Mouse (Mus musculus) kidney, embryonic 14.5 days (tissue): Measurements from ENCODE around the gene C2cd3. TPM values are rescaled to one million over a fixed set of nuclear protein-coding genes. Genes with fewer than 3 reads are reported as not detected.
"Not testable (repeated sequence)": the region's sequence is repeated elsewhere in the genome, so short reads cannot be mapped to it uniquely, and the experiment has no call there.

ENCODE experiments used
- ATAC-seq: fragments of 200-750 bp; cut with Nextera tagmentation; 2 replicates; pipeline ENCODE4 v1.8.0; 2017; ENCODE audit warnings: moderate number of reproducible peaks, mild to moderate bottlenecking, moderate TSS enrichment, moderate library complexity; ENCODE audit not compliant: low FRiP score, low TSS enrichment
- H3K27ac ChIP-seq: fragments of 300-500 bp; sonication (generic); 2 replicates; pipeline ENCODE4 v1.5.1; 2014; ENCODE audit warnings: low read depth, mild to moderate bottlenecking, low read length, moderate library complexity, mixed read lengths
- H3K27me3 ChIP-seq: fragments of 300-500 bp; sonication (generic); 2 replicates; pipeline ENCODE4 v1.6.1; 2014; ENCODE audit warnings: mild to moderate bottlenecking, low read length; ENCODE audit not compliant: control insufficient read depth, insufficient read depth
- H3K36me3 ChIP-seq: fragments of 300-500 bp; sonication (generic); 2 replicates; pipeline ENCODE4 v1.6.1; 2014; ENCODE audit warnings: low read length, mixed read lengths; ENCODE audit not compliant: control insufficient read depth, insufficient read depth
- H3K4me1 ChIP-seq: fragments of 300-500 bp; sonication (generic); 2 replicates; pipeline ENCODE4 v1.6.1; 2014; ENCODE audit warnings: low read length, mixed read lengths; ENCODE audit not compliant: control insufficient read depth, insufficient read depth
- H3K4me2 ChIP-seq: fragments of 300-500 bp; sonication (generic); replicated peaks from 2 replicates; pipeline ENCODE4 v1.6.1; 2014; ENCODE audit warnings: low read depth, mild to moderate bottlenecking, low read length
- H3K4me3 ChIP-seq: fragments of 300-500 bp; sonication (generic); 2 replicates; pipeline ENCODE4 v1.5.1; 2014; ENCODE audit warnings: mild to moderate bottlenecking, low read length
- H3K9ac ChIP-seq: fragments of 300-500 bp; sonication (generic); 2 replicates; pipeline ENCODE4 v1.6.1; 2014; ENCODE audit warnings: low read depth, mild to moderate bottlenecking, low read length, moderate library complexity
- H3K9me3 ChIP-seq: fragments of 300-500 bp; sonication (generic); 2 replicates; pipeline ENCODE4 v1.6.1; 2016; ENCODE audit warnings: low read length; ENCODE audit not compliant: control insufficient read depth
- WGBS: fragments of 180-500 bp; shearing (Covaris S2); extraction: QIAGEN DNeasy Blood & Tissue Kit; methylation state at CpG from one replicate; pipeline ENCODE4 v1.1.7; 2014; 5-methylcytosine and 5-hydroxymethylcytosine counted together
- polyA plus RNA-seq: library from polyadenylated mRNA; unstranded; fragments of >200 nt; fragmentation: Nextera tagmentation; extraction: Ambion mirVana; gene quantifications from 2 replicates; pipeline ENCODE4 v1.2.1, GENCODE M21; 2014

The C2cd3 gene
- polyA plus RNA-seq, 1 experiment from 2014 or later = 45.4 TPM

DNA sequence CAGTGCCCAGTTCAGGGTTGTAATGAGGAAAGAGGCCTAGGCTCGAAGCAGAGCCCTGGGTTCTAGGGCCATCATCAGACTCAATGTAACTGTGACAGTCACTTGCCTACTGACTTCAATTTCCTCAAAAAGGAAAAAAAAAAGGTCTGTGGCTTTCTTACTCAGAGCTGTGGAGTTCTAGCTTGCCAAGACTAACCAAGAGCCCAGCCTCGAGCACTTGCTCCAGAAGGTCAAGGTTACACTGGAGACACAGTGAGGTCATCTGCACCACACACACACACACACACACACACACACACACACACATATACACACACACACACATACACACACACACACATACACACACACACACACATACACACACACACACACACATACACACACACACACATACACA, 110.0 kb downstream of the C2cd3 start:
- WGBS = 86% methylated on average over 2 of the region's 2 CpGs

DNA sequence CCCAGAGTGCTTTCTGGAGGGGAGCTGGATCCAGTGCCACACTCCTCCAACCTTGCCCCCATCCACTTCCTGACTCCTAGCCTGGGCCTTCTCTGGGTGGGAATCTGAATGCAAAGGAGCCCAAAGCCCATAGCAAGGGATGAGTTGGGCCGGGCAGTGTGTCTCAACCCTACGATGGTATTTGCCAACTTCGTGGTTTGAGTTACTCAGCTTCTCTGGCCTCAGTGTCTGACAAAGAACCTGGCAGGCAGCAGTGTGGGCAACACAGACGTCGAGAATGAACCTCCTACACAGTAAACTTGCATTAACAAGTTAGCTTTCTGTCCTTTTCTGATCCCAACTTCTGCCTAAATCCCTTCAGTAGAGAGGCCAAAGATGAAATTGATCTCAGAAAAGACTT, 112.5 kb downstream of the C2cd3 start:
- ATAC-seq = no peak
- H3K9ac ChIP-seq = no peak overlapping the region
- 85% methylated on average over 5 of the region's 5 CpGs for WGBS
- H3K4me1 ChIP-seq = peaks cover 6% of the 10 kb centered on the region; the same call in 1 of the 2 replicates
- no peaks in the 10 kb centered on the region for H3K36me3 ChIP-seq
- no peaks in the 10 kb centered on the region for H3K9me3 ChIP-seq
- H3K27me3 ChIP-seq = no peaks in the 10 kb centered on the region
- no peak overlapping the region for H3K4me3 ChIP-seq
- H3K27ac ChIP-seq = no peak overlapping the region
- H3K4me2 ChIP-seq = no peak overlapping the region

More for the DNA sequence above, 110.0 kb downstream of the C2cd3 start:
- H3K4me1 ChIP-seq, H3K27me3 ChIP-seq, H3K4me2 ChIP-seq, H3K27ac ChIP-seq, H3K4me3 ChIP-seq, ATAC-seq, H3K36me3 ChIP-seq, H3K9me3 ChIP-seq, H3K9ac ChIP-seq: not testable (repeated sequence)

DNA sequence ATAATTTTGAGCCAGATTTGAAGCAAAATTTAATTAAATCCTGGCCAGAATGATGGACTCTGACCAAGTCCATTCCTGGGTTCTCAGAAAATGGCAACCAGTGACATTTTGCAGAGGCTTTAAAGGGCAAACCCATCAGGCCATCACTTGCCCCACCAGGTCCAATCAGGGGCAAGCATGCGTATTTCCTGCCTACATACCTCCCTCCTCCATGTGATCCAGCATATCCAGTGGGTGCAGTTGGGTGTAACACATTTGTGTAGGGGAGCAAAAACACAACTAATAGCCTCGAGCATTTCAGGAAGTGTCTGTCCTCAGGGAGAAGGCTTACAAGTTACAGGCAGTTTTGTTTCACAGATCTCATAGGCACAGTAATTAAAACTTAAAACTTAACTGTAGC, 115.3 kb downstream of the C2cd3 start:
- no peaks in the 10 kb centered on the region for H3K9me3 ChIP-seq
- H3K4me3 ChIP-seq = no peak overlapping the region
- no peak overlapping the region for H3K27ac ChIP-seq
- H3K9ac ChIP-seq = no peak overlapping the region
- WGBS = 49% methylated on average over 2 of the region's 2 CpGs
- no peak overlapping the region for H3K4me2 ChIP-seq
- H3K27me3 ChIP-seq = no peaks in the 10 kb centered on the region
- no peak for ATAC-seq
- H3K4me1 ChIP-seq = peaks cover 4% of the 10 kb centered on the region; the same call in 1 of the 2 replicates
- H3K36me3 ChIP-seq = no peaks in the 10 kb centered on the region

DNA sequence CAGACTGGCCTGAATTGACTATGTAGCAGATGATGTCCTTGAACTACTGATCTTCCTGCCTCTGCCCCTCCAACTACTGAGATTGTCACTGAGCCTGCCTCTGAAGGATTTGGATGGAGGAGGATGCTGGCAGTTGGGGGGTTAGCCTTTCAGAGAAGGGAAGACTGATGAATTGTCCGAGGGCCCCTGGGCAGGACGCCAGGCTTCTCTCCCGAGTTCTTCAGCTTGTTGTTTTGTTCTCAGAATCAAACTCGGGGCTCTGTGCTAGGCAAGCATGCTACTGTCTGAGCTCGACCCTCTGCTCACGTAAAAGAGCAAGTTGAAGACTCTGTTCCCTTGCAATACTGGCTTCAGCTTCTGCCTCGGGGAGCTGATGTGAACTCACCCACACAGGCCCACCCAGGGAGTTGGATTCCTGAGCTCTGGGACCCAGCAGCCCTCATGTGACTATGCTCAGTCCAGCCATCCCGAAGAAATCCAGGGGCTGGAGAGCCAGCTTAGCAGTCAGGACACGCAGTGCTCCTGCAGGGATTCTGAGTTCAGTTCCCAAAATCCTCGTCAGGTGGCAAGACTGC, 116.5 kb downstream of the C2cd3 start:
- Histone ChIP-seq H3K4me3 (no peak overlapping the region), H3K27me3 (no peaks in the 10 kb centered on the region), H3K9ac (no peak overlapping the region), H3K9me3 (no peaks in the 10 kb centered on the region), H3K36me3 (no peaks in the 10 kb centered on the region), H3K4me2 (no peak overlapping the region), H3K4me1 (peaks cover 6% of the 10 kb centered on the region; the same call in 1 of the 2 replicates), H3K27ac (no peak overlapping the region)
- no peak for ATAC-seq
- WGBS = 43% methylated on average over 10 of the region's 10 CpGs

DNA sequence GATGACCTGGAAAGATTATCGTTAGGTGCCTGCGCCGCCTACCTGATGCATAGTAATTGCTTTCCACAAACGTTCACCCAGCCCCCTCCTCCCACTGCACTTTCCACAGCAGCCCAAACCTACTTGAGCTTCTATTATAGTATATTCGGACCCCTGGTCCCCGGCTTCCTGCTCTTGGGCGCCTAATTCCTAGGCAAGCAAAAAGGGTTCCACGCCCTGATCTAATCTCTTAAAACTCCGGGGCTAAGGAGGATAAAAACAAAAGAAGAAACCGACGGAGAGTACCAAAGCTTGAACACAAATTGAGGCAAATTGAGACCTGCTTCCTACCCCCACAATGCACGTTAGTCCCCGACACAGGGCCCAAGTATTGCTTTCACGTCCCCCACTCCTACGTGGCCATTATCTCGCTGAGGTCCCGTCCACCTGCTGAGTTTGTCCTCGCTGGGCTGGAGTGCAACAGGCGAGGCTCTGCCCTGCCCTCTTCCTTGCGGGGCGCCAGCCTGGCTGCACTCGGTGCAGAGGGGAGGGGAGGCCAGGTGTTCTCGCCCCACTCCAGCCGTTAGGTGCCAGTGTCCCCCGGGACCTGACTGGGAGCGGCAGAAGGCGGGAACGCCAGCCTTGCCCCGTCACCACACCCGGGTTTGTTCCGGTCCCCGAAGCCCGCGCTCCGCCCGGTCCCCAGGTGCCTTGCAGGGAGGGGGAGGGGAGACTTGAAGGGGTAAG, 120.5 kb downstream of the C2cd3 start:
- Histone ChIP-seq H3K4me2 (peak overlapping the region; percentile 84), H3K9ac (peak overlapping the region; percentile 60), H3K27ac (peak overlapping the region; percentile 88; the same call in 1 of the 2 replicates), H3K36me3 (peaks cover 9% of the 10 kb centered on the region), H3K4me1 (peaks cover 17% of the 10 kb centered on the region), H3K27me3 (no peaks in the 10 kb centered on the region), H3K4me3 (peak overlapping the region; percentile 53), H3K9me3 (no peaks in the 10 kb centered on the region)
- peak; percentile 29 for ATAC-seq
- WGBS = 3% methylated on average over 36 of the region's 36 CpGs

DNA sequence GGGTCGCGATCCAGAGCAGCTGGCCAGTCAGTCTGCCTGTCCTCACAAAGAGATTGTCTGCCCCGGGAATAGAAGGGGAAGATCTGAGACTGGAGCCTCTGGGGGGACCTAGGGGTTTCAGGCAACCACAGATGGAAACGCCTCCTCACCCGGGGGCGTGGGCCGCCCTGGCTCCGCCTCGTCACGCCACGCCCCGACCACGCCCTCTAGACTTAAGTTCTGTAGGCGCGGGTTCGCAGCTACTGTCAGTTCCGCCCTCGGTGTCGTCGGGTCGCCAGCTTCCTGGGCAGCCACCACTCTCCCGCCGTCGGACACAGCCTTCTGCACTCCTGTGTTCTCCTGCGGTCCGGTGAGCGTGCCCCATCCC, 121.1 kb downstream of the C2cd3 start, which contains the start of gene Ucp2:
TSS of gene Ucp2 (plus strand) at position 221 of the 367 bp plus-strand sequence.
- Histone ChIP-seq H3K4me3 (peak within 1 kb of the TSS; percentile 53), H3K4me1 (peaks cover 17% of the 10 kb centered on the region), H3K9me3 (no peaks in the 10 kb centered on the region), H3K27ac (peak within 1 kb of the TSS; percentile 88), H3K36me3 (peaks cover 15% of the 10 kb centered on the region), H3K4me2 (peak within 1 kb of the TSS; percentile 84), H3K9ac (peak within 1 kb of the TSS; percentile 60), H3K27me3 (no peaks in the 10 kb centered on the region)
- under 1% methylated on average over 26 of the region's 27 CpGs for WGBS
- ATAC-seq = peak; percentile 62

DNA sequence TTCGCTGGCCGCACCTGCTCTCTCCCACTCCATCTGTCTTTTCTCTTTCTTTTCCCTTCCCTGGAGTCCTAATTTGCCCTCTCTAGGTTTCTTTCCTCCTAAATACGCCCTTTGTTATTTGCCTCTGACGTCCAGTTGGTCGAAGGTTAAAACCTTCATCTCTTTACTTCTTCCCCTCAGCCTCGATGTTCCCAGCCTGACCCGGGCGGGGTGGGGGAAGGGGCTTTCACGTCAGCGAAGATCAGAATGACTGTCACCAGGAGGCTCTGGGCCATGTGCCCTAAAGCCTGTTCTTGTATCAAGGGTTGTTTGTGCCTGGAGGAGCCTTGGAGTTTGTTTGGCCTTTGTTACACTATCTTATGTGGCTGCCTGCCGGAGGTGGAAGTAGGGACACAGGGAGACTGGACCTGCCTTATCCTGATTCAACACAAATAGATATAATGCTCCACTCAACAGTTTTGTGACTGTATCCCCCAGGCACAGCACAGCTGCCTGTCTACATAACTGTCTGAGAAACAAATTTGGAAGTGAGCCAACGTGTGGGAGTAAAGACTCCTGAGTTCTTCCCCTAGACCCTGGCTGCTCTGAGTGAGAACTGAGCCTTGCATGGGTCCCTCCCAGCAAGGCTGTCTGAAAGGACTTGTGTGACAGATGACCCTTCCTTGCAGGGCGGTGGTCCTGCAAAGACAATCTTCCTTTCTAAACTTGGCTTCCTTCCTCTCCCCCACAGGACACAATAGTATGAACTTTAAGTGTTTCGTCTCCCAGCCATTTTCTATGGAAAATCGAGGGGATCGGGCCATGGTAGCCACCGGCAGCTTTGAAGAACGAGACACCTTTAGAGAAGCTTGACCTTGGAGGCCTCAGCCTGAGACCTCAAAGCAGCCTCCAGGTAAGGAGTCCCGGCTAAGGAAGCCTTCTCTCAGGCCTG, 121.7 kb downstream of the C2cd3 start:
- ATAC-seq = peak; percentile 38
- peak overlapping the region; percentile 53 for H3K4me3 ChIP-seq
- peaks cover 15% of the 10 kb centered on the region for H3K4me1 ChIP-seq
- peaks cover 21% of the 10 kb centered on the region for H3K36me3 ChIP-seq
- H3K9me3 ChIP-seq = no peaks in the 10 kb centered on the region
- H3K9ac ChIP-seq = peak overlapping the region; percentile 60
- H3K27me3 ChIP-seq = no peaks in the 10 kb centered on the region
- H3K27ac ChIP-seq = peak overlapping the region; percentile 88
- 16% methylated on average over 19 of the region's 19 CpGs for WGBS
- peak overlapping the region; percentile 84 for H3K4me2 ChIP-seq

DNA sequence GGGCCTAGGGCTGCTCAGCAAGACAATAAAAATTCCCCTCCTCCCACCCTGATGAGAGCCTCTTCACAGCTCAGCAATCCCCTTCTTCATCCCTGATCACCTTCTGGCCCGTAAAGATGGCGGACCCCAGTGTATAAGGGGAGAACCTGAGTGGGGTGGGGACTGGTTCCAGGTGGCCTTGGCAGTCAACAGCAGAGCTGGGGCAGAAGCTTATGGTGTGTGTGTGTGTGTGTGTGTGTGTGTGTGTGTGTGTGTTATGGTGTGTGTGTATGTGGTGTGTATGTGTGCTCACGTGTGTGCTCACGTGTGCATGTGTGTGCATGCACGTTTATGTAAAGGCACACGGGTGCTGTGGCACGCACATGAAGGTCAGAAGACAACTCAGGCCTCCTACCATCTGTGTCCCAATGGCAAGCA, 122.4 kb downstream of the C2cd3 start:
- peak overlapping the region; percentile 84 for H3K4me2 ChIP-seq
- peak overlapping the region; percentile 60 for H3K9ac ChIP-seq
- peaks cover 13% of the 10 kb centered on the region for H3K4me1 ChIP-seq
- H3K27ac ChIP-seq = peak overlapping the region; percentile 88; the same call in 1 of the 2 replicates
- no peaks in the 10 kb centered on the region for H3K27me3 ChIP-seq
- peak; percentile 10 for ATAC-seq
- H3K9me3 ChIP-seq = no peaks in the 10 kb centered on the region
- WGBS = 75% methylated on average over 7 of the region's 7 CpGs
- peaks cover 27% of the 10 kb centered on the region for H3K36me3 ChIP-seq
- peak overlapping the region; percentile 53 for H3K4me3 ChIP-seq
